Mouse (Mus musculus) liver, adult 2 months (tissue): ENCODE data around the gene Mettl9.

Experiments used
- CTCF ChIP-seq: fragments of 200-500 bp; IDR thresholded peaks from 2 replicates; pipeline ENCODE4 v1.5.1; 2011; ENCODE audit warnings: low read depth, low read length, control low read depth
- POLR2A ChIP-seq: fragments of 200-500 bp; IDR thresholded peaks from 2 replicates; pipeline ENCODE4 v1.6.1; 2011; ENCODE audit warnings: low read length, control low read depth; ENCODE audit not compliant: insufficient read depth; ENCODE audit errors: extremely low read depth

GRCm38 (mm10) chr7:121026300-121026699 lies 7.9 kb upstream of the Mettl9 start:
- TF ChIP-seq POLR2A: no peak
- no peak for TF ChIP-seq CTCF
